Mouse (Mus musculus): ENCODE results near the gene Slc25a1. TPM values are rescaled to one million over a fixed set of nuclear protein-coding genes. Genes with fewer than 3 reads are reported as not detected.

Slc25a1 gene
- polyA plus RNA-seq, 1 experiment from 2014 or later, result 93.4 TPM

DNA sequence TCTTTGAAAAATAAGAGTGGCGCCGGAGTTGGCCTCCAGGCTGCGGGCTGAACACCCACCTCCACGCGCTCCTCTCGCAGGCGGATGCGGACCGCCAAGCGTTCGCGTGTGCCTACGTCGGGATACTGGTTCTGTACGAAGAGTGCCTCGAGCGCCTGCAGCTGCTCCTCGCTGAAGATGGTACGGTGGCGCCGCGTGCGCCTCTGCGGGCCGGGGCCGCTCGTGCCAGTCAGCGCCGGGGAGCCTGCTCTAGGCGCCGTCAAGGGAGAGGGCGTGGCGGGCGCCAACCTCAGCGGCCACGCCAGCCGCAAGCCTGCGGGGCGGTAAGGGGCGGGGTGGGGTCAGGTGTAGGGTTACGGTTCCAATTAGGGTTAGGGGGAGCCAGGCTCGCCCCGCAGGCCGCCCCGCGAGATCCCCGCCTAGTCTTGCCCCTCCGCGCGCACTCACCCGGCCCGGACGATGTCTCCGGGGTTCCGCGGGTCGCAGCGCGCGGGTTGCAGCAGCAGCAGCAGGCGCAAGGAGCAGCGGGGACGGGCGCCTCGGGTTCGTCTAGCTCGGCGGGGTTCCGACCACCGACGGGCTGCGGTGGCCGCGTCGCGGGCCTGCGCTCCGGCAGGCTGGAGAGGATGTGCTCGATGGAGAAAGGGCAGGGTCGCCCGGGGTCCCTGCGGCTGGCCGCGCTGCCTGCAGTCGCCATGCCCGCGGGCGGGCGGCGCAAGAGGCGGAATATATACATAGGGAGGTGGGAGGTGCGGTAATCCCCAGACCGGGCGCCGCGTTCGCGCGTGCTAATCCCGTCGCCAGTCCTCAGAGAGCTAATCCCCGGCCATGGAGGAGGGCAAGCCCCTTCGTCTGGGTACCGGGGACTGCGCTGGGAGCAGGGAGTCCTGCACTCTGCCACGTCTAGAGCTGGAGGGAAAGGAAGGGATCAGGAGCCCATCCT, 13.4 kb downstream of the Slc25a1 start, which contains the start of gene Gsc2:
TSS of gene Gsc2 (minus strand) at position 753 of the 943 bp plus-strand sequence.
- 1% methylated on average over 96 of the region's 106 CpGs for WGBS
- H3K27me3 ChIP-seq (ENCODE audit: control insufficient read depth, insufficient read depth, low read length), result peaks cover 40% of the 10 kb centered on the region

DNA sequence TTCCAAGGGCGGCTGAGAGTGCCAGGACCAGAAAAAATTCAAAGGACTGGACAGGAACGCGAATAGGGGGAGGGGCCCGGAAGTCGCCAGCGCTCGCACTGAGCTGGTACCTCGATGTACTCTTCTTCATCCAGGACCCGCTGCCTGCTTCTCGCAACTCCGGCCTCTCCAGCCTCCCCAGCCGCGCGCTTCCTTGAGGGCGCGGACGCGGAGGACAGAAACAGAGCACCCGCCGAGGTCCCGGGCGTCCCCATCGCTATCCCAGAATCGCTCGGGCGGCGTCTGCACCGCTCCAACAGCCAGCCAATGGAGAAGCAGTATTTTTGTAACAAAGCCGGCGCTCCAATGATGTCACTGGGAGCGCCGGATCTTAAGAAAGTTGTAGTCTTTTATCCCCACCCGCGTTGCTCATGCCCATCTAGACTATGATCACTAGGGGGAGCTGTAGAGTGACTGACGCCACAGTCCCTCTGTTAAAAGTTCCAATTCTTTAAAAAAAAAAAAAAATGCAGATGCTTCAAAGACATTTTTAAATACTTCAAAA, 16.9 kb downstream of the Slc25a1 start, which contains the start of gene Ess2:
TSS of gene Ess2 (minus strand) at position 297 of the 544 bp plus-strand sequence.
- Histone ChIP-seq H3K27ac (ENCODE audit: low read length) (no peak within 1 kb of the TSS), H3K36me3 (ENCODE audit: control insufficient read depth, insufficient read depth, low read length) (peaks cover 30% of the 10 kb centered on the region)

More for the DNA sequence above, 13.4 kb downstream of the Slc25a1 start, which contains the start of gene Gsc2:
- Histone ChIP-seq H3K9me3 (ENCODE audit: control insufficient read depth, low read depth, low read length) (no peaks in the 10 kb centered on the region), H3K36me3 (ENCODE audit: control insufficient read depth, insufficient read depth, low read length) (no peaks in the 10 kb centered on the region), H3K4me1 (ENCODE audit: control insufficient read depth, insufficient read depth, low read length) (peaks cover 12% of the 10 kb centered on the region), H3K27ac (ENCODE audit: low read length) (no peak within 1 kb of the TSS), H3K4me2 (replicated peaks; ENCODE audit: low read depth, low read length) (peak within 1 kb of the TSS; percentile 59), H3K4me3 (ENCODE audit: low read depth, low read length) (peak within 1 kb of the TSS; percentile 35), H3K9ac (replicated peaks; ENCODE audit: low read depth, low read length) (no peak within 1 kb of the TSS; the same call in 1 of the 2 replicates)
- no peak; the same call in 1 of the 2 replicates for ATAC-seq (ENCODE audit: insufficient number of reproducible peaks, insufficient read depth, low FRiP score, low read depth)

DNA sequence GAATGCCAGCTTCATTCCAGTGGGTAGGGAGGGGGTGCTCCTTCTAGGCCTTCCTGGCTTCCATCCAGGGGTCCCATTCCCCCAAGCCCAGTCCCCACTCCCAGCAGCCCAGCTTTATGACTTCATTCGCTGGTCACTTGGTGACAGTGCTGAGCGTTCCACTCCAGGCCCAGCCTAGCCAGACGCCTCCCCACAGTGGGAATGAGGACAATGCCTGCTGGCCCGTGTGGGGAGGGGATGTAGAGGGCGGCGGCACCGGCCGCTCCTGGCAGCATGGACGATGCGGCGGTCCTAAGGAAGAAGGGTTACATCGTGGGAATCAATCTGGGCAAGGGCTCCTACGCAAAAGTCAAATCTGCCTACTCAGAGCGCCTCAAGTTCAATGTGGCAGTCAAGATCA, 29.6 kb downstream of the Slc25a1 start, which contains the start of the genes Dgcr2 and Tssk2:
TSS of gene Dgcr2 (minus strand) at position 101 of the 400 bp plus-strand sequence.
TSS of gene Tssk2 (plus strand) at position 176 of the 400 bp plus-strand sequence.
- Histone ChIP-seq H3K4me1 (ENCODE audit: control insufficient read depth, insufficient read depth, low read length) (no peaks in the 10 kb centered on the region), H3K36me3 (ENCODE audit: control insufficient read depth, insufficient read depth, low read length) (peaks cover 41% of the 10 kb centered on the region), H3K4me3 (ENCODE audit: low read depth, low read length) (no peak within 1 kb of the TSS), H3K27ac (ENCODE audit: low read length) (no peak within 1 kb of the TSS), H3K9ac (replicated peaks; ENCODE audit: low read depth, low read length) (no peak within 1 kb of the TSS), H3K4me2 (replicated peaks; ENCODE audit: low read depth, low read length) (no peak within 1 kb of the TSS), H3K9me3 (ENCODE audit: control insufficient read depth, low read depth, low read length) (no peaks in the 10 kb centered on the region), H3K27me3 (ENCODE audit: control insufficient read depth, insufficient read depth, low read length) (no peaks in the 10 kb centered on the region)
- no peak for ATAC-seq (ENCODE audit: insufficient number of reproducible peaks, insufficient read depth, low FRiP score, low read depth)
- WGBS, result 87% methylated on average over 14 of the region's 14 CpGs

More for the DNA sequence above, 16.9 kb downstream of the Slc25a1 start, which contains the start of gene Ess2:
- peaks cover 33% of the 10 kb centered on the region for H3K27me3 ChIP-seq (ENCODE audit: control insufficient read depth, insufficient read depth, low read length)
- peaks cover 12% of the 10 kb centered on the region for H3K4me1 ChIP-seq (ENCODE audit: control insufficient read depth, insufficient read depth, low read length)
- H3K4me2 ChIP-seq (replicated peaks; ENCODE audit: low read depth, low read length), result peak within 1 kb of the TSS; percentile 71
- peak within 1 kb of the TSS; percentile 68 for H3K4me3 ChIP-seq (ENCODE audit: low read depth, low read length)
- WGBS, result under 1% methylated on average over 35 of the region's 35 CpGs
- no peaks in the 10 kb centered on the region for H3K9me3 ChIP-seq (ENCODE audit: control insufficient read depth, low read depth, low read length)
- peak within 1 kb of the TSS; percentile 47 for H3K9ac ChIP-seq (replicated peaks; ENCODE audit: low read depth, low read length)
- peak; percentile 95 for ATAC-seq (ENCODE audit: insufficient number of reproducible peaks, insufficient read depth, low FRiP score, low read depth)

DNA sequence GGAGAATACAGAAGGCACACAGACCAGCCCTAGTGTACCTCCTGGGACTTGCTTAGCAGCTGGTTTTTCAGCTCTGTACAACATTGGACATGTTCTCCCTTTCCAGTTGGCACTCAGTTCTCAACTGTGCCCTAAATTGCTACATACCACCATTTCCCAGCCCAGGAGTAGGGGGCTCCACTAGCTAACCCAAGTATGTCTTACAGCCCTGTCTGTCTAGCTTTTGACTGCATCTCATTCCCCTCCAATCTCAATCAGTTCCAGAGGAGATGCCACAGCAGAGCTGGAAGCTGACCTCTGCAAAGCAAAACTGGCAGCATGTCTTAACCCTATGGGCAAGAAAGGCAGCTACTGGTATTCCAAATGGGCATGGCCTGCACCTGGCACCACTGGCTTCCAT, 31.9 kb downstream of the Slc25a1 start:
- ATAC-seq (ENCODE audit: insufficient number of reproducible peaks, insufficient read depth, low FRiP score, low read depth), result no peak
- H3K27ac ChIP-seq (ENCODE audit: low read length), result no peak overlapping the region

DNA sequence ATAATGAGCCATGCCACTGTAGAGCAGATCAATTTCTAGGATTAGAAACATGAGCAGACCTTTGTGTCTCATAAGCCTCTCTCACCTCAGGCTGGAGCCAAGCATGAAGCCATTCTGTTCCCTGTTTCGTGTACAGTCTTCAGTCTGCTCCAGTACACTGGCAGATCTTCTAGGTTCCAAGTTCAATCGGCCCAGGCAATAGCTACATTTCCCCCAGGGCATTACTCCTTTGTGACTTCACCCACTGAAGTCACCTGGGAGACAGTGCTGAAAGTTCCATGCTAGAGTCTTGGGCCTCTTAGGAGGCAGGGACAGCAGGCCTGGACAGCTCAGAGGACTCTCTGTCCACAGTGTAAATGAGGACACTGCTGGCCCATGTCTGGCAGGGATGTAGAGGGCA, 34.1 kb downstream of the Slc25a1 start, which contains the start of gene Tssk1:
TSS of gene Tssk1 (plus strand) at position 301 of the 400 bp plus-strand sequence.
- H3K27ac ChIP-seq (ENCODE audit: low read length), result no peak within 1 kb of the TSS
- H3K9ac ChIP-seq (replicated peaks; ENCODE audit: low read depth, low read length), result no peak within 1 kb of the TSS
- WGBS, result 86% methylated on average over 2 of the region's 2 CpGs
- H3K36me3 ChIP-seq (ENCODE audit: control insufficient read depth, insufficient read depth, low read length), result peaks cover 4% of the 10 kb centered on the region
- no peak for ATAC-seq (ENCODE audit: insufficient number of reproducible peaks, insufficient read depth, low FRiP score, low read depth)
- H3K4me2 ChIP-seq (replicated peaks; ENCODE audit: low read depth, low read length), result no peak within 1 kb of the TSS
- no peaks in the 10 kb centered on the region for H3K9me3 ChIP-seq (ENCODE audit: control insufficient read depth, low read depth, low read length)
- no peak within 1 kb of the TSS for H3K4me3 ChIP-seq (ENCODE audit: low read depth, low read length)
- H3K27me3 ChIP-seq (ENCODE audit: control insufficient read depth, insufficient read depth, low read length), result no peaks in the 10 kb centered on the region
- H3K4me1 ChIP-seq (ENCODE audit: control insufficient read depth, insufficient read depth, low read length), result peaks cover 12% of the 10 kb centered on the region

More for the DNA sequence above, 31.9 kb downstream of the Slc25a1 start:
- H3K4me3 ChIP-seq (ENCODE audit: low read depth, low read length), result no peak overlapping the region
- peaks cover 18% of the 10 kb centered on the region for H3K36me3 ChIP-seq (ENCODE audit: control insufficient read depth, insufficient read depth, low read length)
- no peaks in the 10 kb centered on the region; the same call in 1 of the 2 replicates for H3K4me1 ChIP-seq (ENCODE audit: control insufficient read depth, insufficient read depth, low read length)
- no peak overlapping the region for H3K9ac ChIP-seq (replicated peaks; ENCODE audit: low read depth, low read length)
- H3K27me3 ChIP-seq (ENCODE audit: control insufficient read depth, insufficient read depth, low read length), result no peaks in the 10 kb centered on the region
- H3K4me2 ChIP-seq (replicated peaks; ENCODE audit: low read depth, low read length), result no peak overlapping the region
- no peaks in the 10 kb centered on the region for H3K9me3 ChIP-seq (ENCODE audit: control insufficient read depth, low read depth, low read length)

DNA sequence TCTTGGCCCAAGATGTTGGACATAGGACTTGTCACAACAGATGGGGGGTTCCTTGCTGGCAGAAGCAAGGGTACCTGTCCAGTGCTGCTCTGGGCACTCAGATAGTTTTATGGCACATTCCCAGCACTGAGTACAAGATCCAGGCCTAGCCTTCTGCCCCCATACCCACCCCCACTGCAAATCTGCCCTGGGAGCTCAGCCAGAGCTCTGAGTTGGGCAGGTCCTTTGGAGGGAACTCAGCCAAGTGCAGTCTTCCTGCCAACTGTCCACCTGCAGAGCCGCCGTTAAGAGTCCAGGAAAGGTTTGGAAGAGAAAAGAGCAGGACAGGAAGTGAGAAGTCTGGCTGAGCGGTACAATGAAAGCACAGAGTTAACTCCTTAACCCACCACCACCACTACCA, 35.4 kb downstream of the Slc25a1 start:
- H3K36me3 ChIP-seq (ENCODE audit: control insufficient read depth, insufficient read depth, low read length), result no peaks in the 10 kb centered on the region
- H3K27me3 ChIP-seq (ENCODE audit: control insufficient read depth, insufficient read depth, low read length), result no peaks in the 10 kb centered on the region
- peak overlapping the region; percentile 33; the same call in 1 of the 2 replicates for H3K4me2 ChIP-seq (replicated peaks; ENCODE audit: low read depth, low read length)
- peak overlapping the region; percentile 64; the same call in 1 of the 2 replicates for H3K27ac ChIP-seq (ENCODE audit: low read length)
- WGBS, result 57% methylated on average over 3 of the region's 3 CpGs
- no peaks in the 10 kb centered on the region for H3K9me3 ChIP-seq (ENCODE audit: control insufficient read depth, low read depth, low read length)
- peaks cover 12% of the 10 kb centered on the region for H3K4me1 ChIP-seq (ENCODE audit: control insufficient read depth, insufficient read depth, low read length)
- no peak overlapping the region for H3K4me3 ChIP-seq (ENCODE audit: low read depth, low read length)
- H3K9ac ChIP-seq (replicated peaks; ENCODE audit: low read depth, low read length), result no peak overlapping the region
- no peak for ATAC-seq (ENCODE audit: insufficient number of reproducible peaks, insufficient read depth, low FRiP score, low read depth)

DNA sequence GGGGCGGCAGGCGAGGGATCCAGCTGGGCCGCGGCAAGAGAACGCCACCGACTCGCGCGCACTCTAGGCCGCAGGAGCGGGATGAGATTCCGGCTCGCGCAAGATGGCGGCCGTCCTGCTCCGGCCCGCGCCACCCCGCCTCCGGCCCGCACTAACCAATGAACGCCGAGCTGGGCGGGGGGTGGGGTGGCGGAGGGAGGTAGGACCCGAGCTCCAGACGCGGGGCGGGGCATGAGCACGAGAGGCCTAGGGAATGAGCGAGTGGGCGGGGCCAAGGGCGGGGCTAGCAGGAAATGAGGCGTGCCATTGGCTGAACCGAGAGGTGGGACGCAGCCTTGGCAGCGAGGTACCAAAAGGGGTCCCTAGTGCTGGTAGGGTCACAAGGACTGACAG, 36.5 kb downstream of the Slc25a1 start, which contains the start of gene Gm20518:
TSS of gene Gm20518 (minus strand) at position 105 of the 393 bp plus-strand sequence.
- Histone ChIP-seq H3K4me2 (replicated peaks; ENCODE audit: low read depth, low read length) (peak within 1 kb of the TSS; percentile 81), H3K36me3 (ENCODE audit: control insufficient read depth, insufficient read depth, low read length) (no peaks in the 10 kb centered on the region), H3K27ac (ENCODE audit: low read length) (peak within 1 kb of the TSS; percentile 96), H3K27me3 (ENCODE audit: control insufficient read depth, insufficient read depth, low read length) (no peaks in the 10 kb centered on the region), H3K9me3 (ENCODE audit: control insufficient read depth, low read depth, low read length) (no peaks in the 10 kb centered on the region), H3K4me1 (ENCODE audit: control insufficient read depth, insufficient read depth, low read length) (peaks cover 12% of the 10 kb centered on the region), H3K9ac (replicated peaks; ENCODE audit: low read depth, low read length) (peak within 1 kb of the TSS; percentile 94), H3K4me3 (ENCODE audit: low read depth, low read length) (peak within 1 kb of the TSS; percentile 98)
- peak; percentile 99 for ATAC-seq (ENCODE audit: insufficient number of reproducible peaks, insufficient read depth, low FRiP score, low read depth)
- WGBS, result 1% methylated on average over 31 of the region's 38 CpGs

DNA sequence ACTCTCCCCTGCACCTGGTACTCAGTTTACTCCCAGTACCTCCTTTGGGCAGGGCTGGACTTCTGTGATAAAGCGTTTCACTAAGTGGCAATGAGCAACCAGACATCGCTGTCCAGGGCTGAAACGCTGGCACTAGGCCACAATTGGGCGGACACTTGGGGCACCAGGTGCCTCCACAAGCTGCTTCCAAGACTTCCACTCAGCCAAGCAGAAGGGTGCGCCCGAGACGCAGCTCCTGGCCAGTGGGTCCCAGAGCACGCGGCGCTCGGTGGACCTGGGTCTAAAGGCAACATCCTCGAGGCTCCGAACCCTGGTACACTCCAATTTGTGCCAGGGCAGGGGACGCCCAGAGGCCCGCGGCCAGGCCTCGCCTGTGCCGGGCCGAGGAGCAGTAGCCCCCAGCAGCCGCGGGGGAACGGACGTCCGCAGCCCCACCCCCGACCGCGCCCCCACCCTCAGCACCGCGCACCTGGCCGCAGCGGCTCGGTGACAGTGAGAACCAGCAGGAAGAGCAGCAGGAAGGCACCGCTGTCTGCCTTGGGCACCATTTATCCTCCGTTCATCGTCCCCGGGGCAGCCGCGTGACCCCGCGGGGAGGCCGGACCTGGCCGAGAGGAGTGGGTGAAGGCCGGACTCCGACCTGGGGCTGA, 37.0 kb downstream of the Slc25a1 start:
- H3K27ac ChIP-seq (ENCODE audit: low read length), result peak overlapping the region; percentile 96
- H3K4me1 ChIP-seq (ENCODE audit: control insufficient read depth, insufficient read depth, low read length), result peaks cover 12% of the 10 kb centered on the region
- peak overlapping the region; percentile 94 for H3K9ac ChIP-seq (replicated peaks; ENCODE audit: low read depth, low read length)
- peak; percentile 59 for ATAC-seq (ENCODE audit: insufficient number of reproducible peaks, insufficient read depth, low FRiP score, low read depth)
- H3K4me3 ChIP-seq (ENCODE audit: low read depth, low read length), result peak overlapping the region; percentile 98
- under 1% methylated on average over 42 of the region's 44 CpGs for WGBS
- no peaks in the 10 kb centered on the region for H3K9me3 ChIP-seq (ENCODE audit: control insufficient read depth, low read depth, low read length)
- no peaks in the 10 kb centered on the region for H3K36me3 ChIP-seq (ENCODE audit: control insufficient read depth, insufficient read depth, low read length)
- no peaks in the 10 kb centered on the region for H3K27me3 ChIP-seq (ENCODE audit: control insufficient read depth, insufficient read depth, low read length)
- H3K4me2 ChIP-seq (replicated peaks; ENCODE audit: low read depth, low read length), result peak overlapping the region; percentile 81
